Mouse (Mus musculus): ENCODE measurements at regions not wholly inside any gene's neighbourhood (a gene's known extent, or its start where the extent isn't known, plus 50 kb on each side); places are given as distances from the start of the nearest gene placed in this dataset.

- no peak for TF ChIP-seq GABPA (IDR thresholded peaks at IDR 0.05; ENCODE audit: low read depth, low read length)
Observed at GRCm38 (mm10) chr2:170203496-170203895, 55.6 kb upstream of the Zfp217 start (continued).

- peak overlapping the region; percentile 51 for H3K9ac ChIP-seq (ENCODE audit: control insufficient read depth, low read depth, low read length, poor library complexity, severe bottlenecking)
Observed at GRCm38 (mm10) chr2:170201816-170202371, 54.0 kb upstream of the Zfp217 start.

More at GRCm38 (mm10) chr2:170201816-170202371, 54.0 kb upstream of the Zfp217 start:
- H3K4me3 ChIP-seq (ENCODE audit: control insufficient read depth in 1 of 2, insufficient read depth in 1 of 2, low read depth in 2 of 2, low read length in 2 of 2), result peak overlapping the region; percentile 40 to 57
- peak; percentile 80 for DNase-seq (ENCODE audit: low read depth, low spot score)
- peak overlapping the region; percentile 81 for H3K27ac ChIP-seq (ENCODE audit: control insufficient read depth, low read depth, low read length)
- H3K9me3 ChIP-seq (replicated peaks; ENCODE audit: insufficient read depth, low read length), result no peaks in the 10 kb centered on the region
- TF ChIP-seq NELFE (IDR thresholded peaks at IDR 0.05; ENCODE audit: low read depth, low read length) (peak; percentile 58; the same call in 1 of the 2 replicates), POLR2AphosphoS5 (IDR thresholded peaks at IDR 0.05; ENCODE audit: borderline replicate concordance, low read depth, low read length) (no peak), TBP (IDR thresholded peaks at IDR 0.05; ENCODE audit: low read depth, low read length) (0 out of 2 replicates have a peak, but pooled peaks have one; percentile 47), TCF12 (IDR thresholded peaks at IDR 0.05; ENCODE audit: low read depth, low read length) (peak; percentile 33; the same call in 1 of the 2 replicates), MAZ (IDR thresholded peaks at IDR 0.05; ENCODE audit: low read depth, low read length) (no peak), POLR2A (IDR thresholded peaks at IDR 0.05; ENCODE audit: control insufficient read depth in 1 of 2, insufficient read depth in 1 of 2, low read depth in 1 of 2, low read length in 2 of 2, poor library complexity in 1 of 2) (peak; percentile 45 to 70; a peak in 2 of 4 replicates), ELF1 (IDR thresholded peaks at IDR 0.05; ENCODE audit: low read depth, low read length) (no peak), SIN3A (IDR thresholded peaks at IDR 0.05; ENCODE audit: low read length) (no peak), MXI1 (IDR thresholded peaks at IDR 0.05; ENCODE audit: low read depth, low read length) (peak; percentile 49), USF1 (IDR thresholded peaks at IDR 0.05; ENCODE audit: low read depth, low read length) (peak; percentile 52), BHLHE40 (IDR thresholded peaks at IDR 0.05; ENCODE audit: borderline replicate concordance, low read depth, low read length) (peak; percentile 93)
- H3K27me3 ChIP-seq (ENCODE audit: control insufficient read depth in 1 of 2, insufficient read depth in 2 of 2, low read length in 2 of 2), result no peaks in the 10 kb centered on the region
- peaks cover 2% of the 10 kb centered on the region; the same call in 1 of the 2 replicates for H3K79me2 ChIP-seq (ENCODE audit: control insufficient read depth, insufficient read depth, low read length, poor library complexity)
- H3K4me1 ChIP-seq (ENCODE audit: control insufficient read depth in 1 of 2, insufficient read depth in 2 of 2, low read length in 2 of 2), result peaks cover 0 to 16% of the 10 kb centered on the region in 2 experiments; a peak in 2 of 4 replicates
- H3K36me3 ChIP-seq (ENCODE audit: control insufficient read depth in 1 of 2, insufficient read depth in 2 of 2, low read length in 2 of 2), result peaks cover 0 to 9% of the 10 kb centered on the region in 2 experiments; a peak in 2 of 4 replicates

All from MEL (cell line).